Mouse (Mus musculus): ENCODE data around the gene Matn1. TPM values are rescaled to one million over a fixed set of nuclear protein-coding genes. Genes with fewer than 3 reads are reported as not detected.

Matn1 gene
- polyA plus RNA-seq, 1 experiment from 2014 or later, result 0.23 TPM

DNA sequence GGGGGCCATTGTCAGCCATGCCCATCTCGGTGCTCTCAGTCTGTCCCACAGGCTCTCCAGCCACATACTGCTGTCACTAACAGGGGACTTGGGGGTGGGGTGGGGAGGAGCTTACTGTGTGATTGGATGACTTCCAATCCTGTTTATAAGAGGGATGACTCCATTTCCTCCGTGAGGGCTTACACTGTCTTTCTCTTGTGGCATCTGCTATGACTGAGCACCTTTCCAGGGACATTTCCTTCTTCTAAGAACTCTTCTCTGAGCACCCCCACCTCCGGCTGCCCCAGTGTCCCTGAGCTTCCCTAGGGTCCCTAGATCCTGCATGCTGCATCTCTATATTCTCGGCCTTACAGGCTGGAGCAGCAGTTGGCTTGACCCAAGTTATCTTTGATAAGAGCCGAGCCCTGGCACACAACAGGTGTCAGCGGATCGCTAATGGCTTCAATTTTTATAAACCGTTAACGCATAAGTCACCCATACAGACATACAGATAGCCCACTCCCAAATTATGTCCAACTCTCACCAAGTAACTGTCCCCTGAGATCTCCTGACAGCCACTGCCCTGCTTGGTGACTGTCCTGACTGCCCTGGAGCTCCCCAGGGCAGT, 24.3 kb upstream of the Matn1 start:
- H3K4me1 ChIP-seq, result peaks cover 52% of the 10 kb centered on the region
- 69% methylated on average over 9 of the region's 9 CpGs for WGBS
- peaks cover 13% of the 10 kb centered on the region; the same call in 1 of the 2 replicates for H3K27me3 ChIP-seq (ENCODE audit: low read depth, poor library complexity, severe bottlenecking)
- DNase-seq (ENCODE audit: low spot score), result no peak
- no peaks in the 10 kb centered on the region for H3K36me3 ChIP-seq
- H3K27ac ChIP-seq, result 0 out of 2 replicates have a peak overlapping the region, but pooled peaks have one; percentile 58
- no peaks in the 10 kb centered on the region for H3K9me3 ChIP-seq (replicated peaks)
- no peak overlapping the region for H3K4me3 ChIP-seq

DNA sequence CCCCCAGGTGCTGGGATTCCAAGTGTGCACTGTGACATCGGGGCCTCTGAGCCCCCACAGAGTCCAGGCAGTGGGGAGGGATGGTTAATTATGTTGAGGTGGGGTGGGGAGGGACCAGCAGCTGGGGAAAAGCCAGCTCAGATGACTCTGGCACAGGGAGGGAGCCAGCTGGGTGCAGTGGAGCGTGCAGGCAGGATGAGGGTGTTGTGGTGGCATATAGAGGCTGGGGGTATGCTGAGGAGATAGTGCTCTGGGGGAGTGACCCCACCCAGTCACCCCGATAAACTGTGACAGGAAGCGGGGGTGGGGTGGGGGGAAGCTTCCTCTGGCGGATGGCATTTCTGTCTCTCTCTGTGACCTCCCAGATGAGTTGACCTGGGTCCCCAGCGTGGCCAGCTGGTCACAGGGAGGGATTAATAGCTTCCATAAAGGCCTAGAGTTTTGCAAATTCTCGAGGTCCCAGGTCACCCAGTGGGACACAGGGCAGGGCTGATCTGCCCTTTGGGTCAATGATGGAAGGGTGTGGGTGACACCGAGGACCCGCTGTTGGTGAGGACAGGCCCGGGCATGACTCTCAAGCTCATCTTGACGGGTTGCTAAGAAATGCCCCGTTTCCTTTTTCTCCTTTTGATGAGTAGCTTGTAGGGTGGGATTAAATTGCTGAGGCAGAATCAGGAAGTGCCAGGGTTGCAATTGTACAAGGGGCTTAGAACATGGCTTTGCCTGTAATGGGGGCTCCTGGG, 23.1 kb upstream of the Matn1 start:
- Histone ChIP-seq H3K4me3 (no peak overlapping the region), H3K27me3 (ENCODE audit: low read depth, poor library complexity, severe bottlenecking) (peaks cover 13% of the 10 kb centered on the region; the same call in 1 of the 2 replicates), H3K9me3 (replicated peaks) (no peaks in the 10 kb centered on the region), H3K36me3 (no peaks in the 10 kb centered on the region), H3K4me1 (peaks cover 44% of the 10 kb centered on the region), H3K27ac (no peak overlapping the region)
- DNase-seq (ENCODE audit: low spot score), result no peak
- 44% methylated on average over 12 of the region's 12 CpGs for WGBS

DNA sequence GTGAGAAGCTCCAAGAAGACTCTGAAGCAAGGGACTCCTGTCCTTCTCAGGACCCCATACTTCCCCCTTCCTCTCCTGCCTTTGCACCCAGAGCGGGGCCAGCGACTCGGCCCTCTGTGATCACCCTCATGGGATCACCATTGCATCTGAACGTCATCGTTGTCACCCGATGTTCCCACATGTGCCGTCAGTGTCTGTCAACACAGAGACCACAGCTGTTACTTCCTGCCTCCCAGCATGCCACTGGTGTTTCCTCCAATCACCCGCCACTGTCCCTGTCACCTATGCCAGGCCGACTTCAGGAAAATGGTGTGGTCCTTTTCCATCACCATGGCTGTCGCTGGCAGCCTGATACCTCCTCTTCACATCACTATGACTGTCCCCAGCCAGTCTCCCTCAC, 22.2 kb upstream of the Matn1 start:
- DNase-seq (ENCODE audit: low spot score), result no peak
- H3K4me1 ChIP-seq, result peaks cover 52% of the 10 kb centered on the region

DNA sequence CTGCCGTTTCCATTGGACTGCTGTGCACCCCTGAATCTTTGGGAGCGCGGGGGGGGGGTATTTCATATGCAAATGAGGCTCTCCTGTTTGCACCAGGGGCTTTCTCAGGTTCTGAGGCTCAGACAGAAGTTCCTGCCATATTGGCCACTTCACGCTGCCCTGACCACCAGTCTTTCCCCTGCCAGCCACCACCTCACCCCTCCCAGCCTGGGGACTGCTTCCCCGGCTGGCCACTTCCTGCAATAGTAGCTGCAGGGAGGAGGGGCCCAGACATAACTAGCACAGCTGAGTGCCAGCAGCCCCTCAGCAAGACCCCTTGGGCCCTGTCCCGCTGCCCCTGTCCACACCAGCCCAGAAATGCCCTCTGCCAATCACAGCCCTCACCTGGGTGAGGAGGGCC, 17.9 kb upstream of the Matn1 start:
- DNase-seq (ENCODE audit: low spot score), result no peak
- Histone ChIP-seq H3K4me1 (peaks cover 28% of the 10 kb centered on the region), H3K4me3 (no peak overlapping the region), H3K9me3 (replicated peaks) (no peaks in the 10 kb centered on the region), H3K27me3 (ENCODE audit: low read depth, poor library complexity, severe bottlenecking) (no peaks in the 10 kb centered on the region; the same call in 1 of the 2 replicates), H3K36me3 (no peaks in the 10 kb centered on the region), H3K27ac (peak overlapping the region; percentile 21; the same call in 1 of the 2 replicates)
- WGBS, result 55% methylated on average over 6 of the region's 6 CpGs

More for the DNA sequence above, 22.2 kb upstream of the Matn1 start:
- WGBS, result 88% methylated on average over 10 of the region's 10 CpGs
- H3K36me3 ChIP-seq, result no peaks in the 10 kb centered on the region
- H3K4me3 ChIP-seq, result no peak overlapping the region
- peak overlapping the region; percentile 11; the same call in 1 of the 2 replicates for H3K27ac ChIP-seq
- H3K9me3 ChIP-seq (replicated peaks), result no peaks in the 10 kb centered on the region
- peaks cover 4% of the 10 kb centered on the region; the same call in 1 of the 2 replicates for H3K27me3 ChIP-seq (ENCODE audit: low read depth, poor library complexity, severe bottlenecking)

DNA sequence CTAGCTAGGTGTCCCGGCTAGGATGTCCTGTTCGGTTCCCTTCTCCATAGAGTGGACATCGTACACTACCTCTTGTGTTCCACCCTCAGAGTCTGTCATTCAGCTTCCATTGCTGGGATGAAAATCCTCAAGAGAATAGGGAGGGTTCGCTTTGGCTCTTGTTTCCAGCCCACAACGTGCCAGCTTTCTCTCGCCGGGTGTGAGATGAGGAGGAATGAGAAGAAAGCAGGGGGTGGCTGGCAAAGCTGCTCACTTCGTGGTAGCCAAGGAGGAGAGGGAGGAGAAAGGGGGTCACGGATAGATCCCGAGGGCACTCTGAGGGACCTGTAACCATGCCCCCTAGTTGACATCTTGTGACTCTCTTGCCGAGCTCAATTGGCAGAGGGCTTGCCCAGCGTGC, 16.4 kb upstream of the Matn1 start:
- Histone ChIP-seq H3K27me3 (ENCODE audit: low read depth, poor library complexity, severe bottlenecking) (no peaks in the 10 kb centered on the region), H3K4me3 (no peak overlapping the region), H3K27ac (no peak overlapping the region), H3K9me3 (replicated peaks) (no peaks in the 10 kb centered on the region), H3K36me3 (no peaks in the 10 kb centered on the region), H3K4me1 (peaks cover 17% of the 10 kb centered on the region)
- WGBS, result 91% methylated on average over 12 of the region's 12 CpGs
- DNase-seq (ENCODE audit: low spot score), result no peak

DNA sequence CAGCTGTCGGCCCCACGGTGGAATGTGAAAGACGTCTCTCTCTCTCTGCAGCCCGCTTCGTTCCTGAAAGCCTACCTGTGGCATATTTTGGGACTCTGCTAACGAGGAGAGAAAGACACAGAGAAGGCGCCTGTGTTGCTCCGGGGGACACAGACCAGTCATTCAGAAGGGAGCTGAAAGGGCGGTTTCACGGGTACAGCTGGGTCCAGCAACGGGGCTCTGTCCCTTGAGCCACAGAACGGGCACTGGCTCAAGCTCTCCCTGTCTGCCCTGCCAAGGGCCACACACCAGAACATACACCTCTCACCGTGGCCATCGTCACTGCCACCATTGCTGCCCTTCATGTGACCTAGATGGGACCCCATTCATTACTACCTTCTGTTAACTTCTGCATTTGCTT, 1.5 kb upstream of the Matn1 start:
- Histone ChIP-seq H3K27me3 (ENCODE audit: low read depth, poor library complexity, severe bottlenecking) (peaks cover 32% of the 10 kb centered on the region), H3K9me3 (replicated peaks) (no peaks in the 10 kb centered on the region), H3K36me3 (no peaks in the 10 kb centered on the region), H3K4me1 (peaks cover 36% of the 10 kb centered on the region), H3K4me3 (no peak overlapping the region), H3K27ac (peak overlapping the region; percentile 42)
- WGBS, result 64% methylated on average over 14 of the region's 14 CpGs
- no peak for DNase-seq (ENCODE audit: low spot score)

DNA sequence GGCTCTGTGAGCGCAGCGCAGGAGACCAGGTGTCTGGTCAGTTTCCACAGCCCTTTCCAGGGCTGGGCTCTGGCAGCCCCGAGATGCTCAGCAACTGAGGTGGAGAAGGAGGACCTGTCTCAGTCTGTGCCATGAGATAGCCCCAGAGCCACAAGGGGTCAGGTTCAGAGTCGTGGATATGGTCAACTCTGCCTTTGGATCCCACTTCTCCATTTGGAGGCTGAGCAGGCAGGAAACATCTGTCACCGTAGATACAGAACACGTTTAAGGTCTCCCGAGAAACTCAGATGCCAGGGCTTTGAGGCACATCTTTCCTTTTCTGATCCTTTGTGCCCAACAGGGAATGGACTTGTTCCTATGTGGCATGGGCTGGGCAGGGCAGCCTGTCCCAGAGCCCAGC, 594 bp downstream of the Matn1 start:
- Histone ChIP-seq H3K4me1 (peaks cover 33% of the 10 kb centered on the region), H3K27me3 (ENCODE audit: low read depth, poor library complexity, severe bottlenecking) (peaks cover 32% of the 10 kb centered on the region), H3K36me3 (no peaks in the 10 kb centered on the region), H3K27ac (0 out of 2 replicates have a peak overlapping the region, but pooled peaks have one; percentile 11), H3K9me3 (replicated peaks) (no peaks in the 10 kb centered on the region), H3K4me3 (no peak overlapping the region)
- no peak for DNase-seq (ENCODE audit: low spot score)
- 79% methylated on average over 7 of the region's 7 CpGs for WGBS

DNA sequence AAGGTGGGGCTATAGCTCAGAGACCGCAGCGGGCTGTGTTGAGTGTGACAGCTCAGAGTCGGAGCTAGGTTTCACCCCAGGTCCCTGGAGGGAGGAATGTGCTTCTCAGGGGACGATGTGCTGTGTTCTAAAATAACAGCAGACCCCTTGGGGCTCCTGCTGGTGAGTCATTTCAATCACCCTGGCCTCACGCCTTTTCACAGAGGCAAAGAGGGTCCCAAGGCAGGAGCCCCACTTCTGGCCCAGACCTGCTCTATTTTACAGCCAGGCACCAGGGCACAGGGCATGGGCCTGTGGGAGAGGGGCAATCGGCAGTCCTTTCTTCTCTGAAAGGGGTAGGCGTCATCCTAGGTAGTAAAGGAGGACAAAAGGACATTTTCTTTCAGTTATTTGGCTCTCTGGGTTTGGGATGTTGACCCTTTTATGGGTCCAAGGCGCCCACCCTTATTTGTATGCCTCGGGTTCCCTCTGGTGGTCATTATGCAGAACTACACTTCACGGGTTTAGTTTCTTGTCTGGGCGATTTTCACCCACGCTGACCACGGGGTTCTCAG, 3.0 kb downstream of the Matn1 start:
- Histone ChIP-seq H3K27ac (peak overlapping the region; percentile 73), H3K27me3 (ENCODE audit: low read depth, poor library complexity, severe bottlenecking) (peaks cover 32% of the 10 kb centered on the region), H3K4me1 (peaks cover 25% of the 10 kb centered on the region), H3K36me3 (no peaks in the 10 kb centered on the region), H3K4me3 (no peak overlapping the region), H3K9me3 (replicated peaks) (no peaks in the 10 kb centered on the region)
- WGBS, result 21% methylated on average over 13 of the region's 13 CpGs
- peak; percentile 53 for DNase-seq (ENCODE audit: low spot score)

DNA sequence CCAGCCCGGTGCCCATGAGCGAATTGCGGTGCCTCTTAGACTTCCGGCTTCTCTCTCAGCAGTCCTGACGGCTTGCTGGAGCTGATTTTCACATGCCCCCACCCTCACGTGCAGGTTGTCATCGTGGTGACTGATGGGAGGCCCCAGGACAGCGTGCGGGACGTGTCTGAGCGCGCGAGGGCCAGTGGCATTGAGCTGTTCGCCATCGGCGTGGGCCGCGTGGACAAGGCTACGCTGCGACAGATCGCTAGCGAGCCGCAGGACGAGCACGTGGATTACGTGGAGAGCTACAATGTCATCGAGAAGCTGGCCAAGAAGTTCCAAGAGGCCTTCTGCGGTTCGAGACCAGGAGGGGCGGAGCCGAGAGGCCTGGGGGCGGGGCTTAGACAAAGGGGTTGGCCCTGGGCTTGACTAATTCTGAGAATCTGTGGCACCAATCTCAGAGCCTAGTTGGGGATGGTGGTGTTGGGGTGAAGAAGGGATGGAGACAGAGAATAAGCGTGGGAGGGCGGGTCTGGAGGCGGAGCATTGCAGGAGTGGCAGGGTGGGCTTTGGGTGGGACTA, 5.7 kb downstream of the Matn1 start:
- H3K9me3 ChIP-seq (replicated peaks), result no peaks in the 10 kb centered on the region
- WGBS, result 85% methylated on average over 35 of the region's 35 CpGs
- peaks cover 11% of the 10 kb centered on the region for H3K4me1 ChIP-seq
- no peak overlapping the region for H3K27ac ChIP-seq
- peaks cover 22% of the 10 kb centered on the region for H3K27me3 ChIP-seq (ENCODE audit: low read depth, poor library complexity, severe bottlenecking)
- no peak for DNase-seq (ENCODE audit: low spot score)
- no peaks in the 10 kb centered on the region for H3K36me3 ChIP-seq
- no peak overlapping the region for H3K4me3 ChIP-seq

DNA sequence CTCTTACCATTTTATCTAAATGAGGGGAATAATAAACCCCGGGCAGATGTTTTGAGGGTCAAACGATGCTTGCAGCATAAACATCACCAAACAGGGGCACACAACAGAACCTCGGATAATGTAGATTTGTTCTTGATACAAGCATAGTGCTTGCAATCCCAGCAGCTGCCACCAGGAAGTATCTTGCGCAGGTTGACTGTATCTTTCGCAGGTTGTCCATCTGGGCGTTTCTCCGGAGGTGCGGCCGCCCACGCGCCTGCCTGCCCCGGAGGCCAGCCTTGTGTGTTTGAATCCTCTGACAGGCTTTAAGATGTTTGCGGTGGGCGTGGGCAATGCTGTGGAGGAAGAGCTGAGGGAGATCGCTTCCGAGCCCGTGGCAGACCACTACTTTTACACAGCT, 8.3 kb downstream of the Matn1 start:
- Histone ChIP-seq H3K27ac (no peak overlapping the region), H3K4me1 (peaks cover 14% of the 10 kb centered on the region), H3K9me3 (replicated peaks) (no peaks in the 10 kb centered on the region), H3K36me3 (no peaks in the 10 kb centered on the region), H3K27me3 (ENCODE audit: low read depth, poor library complexity, severe bottlenecking) (peaks cover 11% of the 10 kb centered on the region; the same call in 1 of the 2 replicates), H3K4me3 (no peak overlapping the region)
- 46% methylated on average over 17 of the region's 17 CpGs for WGBS
- peak; percentile 52 for DNase-seq (ENCODE audit: low spot score)

DNA sequence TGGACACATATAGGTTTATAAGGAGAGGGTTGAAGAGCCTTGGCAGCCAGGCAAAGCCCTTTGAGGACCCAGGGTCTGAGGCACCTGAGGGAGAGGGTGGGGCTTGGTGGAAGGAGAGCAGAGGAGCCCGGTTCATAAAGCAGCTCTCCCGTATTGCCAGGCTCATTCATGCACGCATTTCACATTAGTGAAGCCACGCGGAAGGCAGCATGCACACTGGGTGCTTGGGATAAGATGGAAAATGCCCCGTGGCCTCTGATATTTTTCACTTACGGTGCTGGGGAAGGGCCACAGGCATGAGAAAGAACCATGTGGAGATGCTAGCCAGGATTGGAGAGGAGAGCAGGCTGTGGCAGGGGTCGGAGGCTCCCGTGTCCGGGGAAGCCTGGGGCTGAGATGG, 13.0 kb downstream of the Matn1 start:
- Histone ChIP-seq H3K27ac (peak overlapping the region; percentile 25; the same call in 1 of the 2 replicates), H3K27me3 (ENCODE audit: low read depth, poor library complexity, severe bottlenecking) (peaks cover 15% of the 10 kb centered on the region; the same call in 1 of the 2 replicates), H3K9me3 (replicated peaks) (no peaks in the 10 kb centered on the region), H3K4me1 (peaks cover 26% of the 10 kb centered on the region), H3K4me3 (no peak overlapping the region), H3K36me3 (no peaks in the 10 kb centered on the region)
- WGBS, result 89% methylated on average over 10 of the region's 10 CpGs
- DNase-seq (ENCODE audit: low spot score), result no peak

DNA sequence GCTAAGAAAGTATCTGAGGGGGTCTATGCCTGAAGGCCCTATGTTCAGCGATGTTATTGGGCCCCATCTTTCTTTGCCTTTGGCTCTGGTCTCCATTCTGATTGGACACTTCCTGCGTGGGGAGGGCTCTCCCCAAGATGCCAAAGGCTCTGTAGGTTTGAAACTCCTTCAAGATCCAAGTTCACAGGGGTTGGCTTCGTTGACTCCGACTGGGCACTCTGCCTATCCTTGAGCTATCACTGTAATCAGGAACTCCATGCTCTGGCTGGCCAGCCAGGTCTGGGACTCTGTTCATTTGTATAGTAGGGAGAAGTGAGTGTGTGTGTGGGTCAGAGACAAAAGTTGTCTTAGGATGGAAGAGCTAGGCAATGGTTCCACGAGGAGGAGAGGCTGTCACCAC, 14.6 kb downstream of the Matn1 start:
- Histone ChIP-seq H3K36me3 (no peaks in the 10 kb centered on the region), H3K9me3 (replicated peaks) (no peaks in the 10 kb centered on the region), H3K27ac (no peak overlapping the region), H3K4me1 (peaks cover 23% of the 10 kb centered on the region), H3K4me3 (no peak overlapping the region), H3K27me3 (ENCODE audit: low read depth, poor library complexity, severe bottlenecking) (peaks cover 10% of the 10 kb centered on the region; the same call in 1 of the 2 replicates)
- no peak for DNase-seq (ENCODE audit: low spot score)
- WGBS, result 74% methylated on average over 5 of the region's 5 CpGs

DNA sequence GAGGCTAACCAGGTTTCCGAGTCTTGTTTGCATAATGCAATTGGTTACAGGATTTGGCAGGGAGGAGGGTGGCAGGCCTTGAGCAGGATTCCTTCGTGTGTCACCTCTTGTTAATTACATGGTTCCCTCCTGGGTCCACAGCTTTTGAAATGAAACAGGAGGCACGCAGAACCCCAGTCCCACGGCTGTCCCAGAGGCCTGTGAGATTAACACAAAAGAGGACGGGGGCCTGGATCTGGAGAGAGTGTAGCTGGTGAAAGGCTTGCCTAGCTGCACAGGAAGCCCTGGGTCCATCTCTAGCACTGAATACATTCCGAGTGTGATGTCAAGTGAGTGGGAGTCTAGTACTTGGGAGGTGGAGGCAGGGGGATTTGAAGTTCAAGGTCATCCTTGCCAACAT, 15.5 kb downstream of the Matn1 start:
- H3K4me1 ChIP-seq, result peaks cover 23% of the 10 kb centered on the region
- H3K9me3 ChIP-seq (replicated peaks), result no peaks in the 10 kb centered on the region
- no peaks in the 10 kb centered on the region for H3K36me3 ChIP-seq
- WGBS, result 66% methylated on average over 6 of the region's 6 CpGs
- H3K4me3 ChIP-seq, result no peak overlapping the region
- H3K27me3 ChIP-seq (ENCODE audit: low read depth, poor library complexity, severe bottlenecking), result peaks cover 7% of the 10 kb centered on the region; the same call in 1 of the 2 replicates
- no peak overlapping the region for H3K27ac ChIP-seq
- DNase-seq (ENCODE audit: low spot score), result no peak

Measured in limb, embryonic 10.5 days (tissue).